Mouse (Mus musculus): ENCODE data around the gene Igsf23. TPM values are rescaled to one million over a fixed set of nuclear protein-coding genes. Genes with fewer than 3 reads are reported as not detected.

Gene Igsf23
- polyA plus RNA-seq, 1 experiment from 2014 or later, result not detected

DNA sequence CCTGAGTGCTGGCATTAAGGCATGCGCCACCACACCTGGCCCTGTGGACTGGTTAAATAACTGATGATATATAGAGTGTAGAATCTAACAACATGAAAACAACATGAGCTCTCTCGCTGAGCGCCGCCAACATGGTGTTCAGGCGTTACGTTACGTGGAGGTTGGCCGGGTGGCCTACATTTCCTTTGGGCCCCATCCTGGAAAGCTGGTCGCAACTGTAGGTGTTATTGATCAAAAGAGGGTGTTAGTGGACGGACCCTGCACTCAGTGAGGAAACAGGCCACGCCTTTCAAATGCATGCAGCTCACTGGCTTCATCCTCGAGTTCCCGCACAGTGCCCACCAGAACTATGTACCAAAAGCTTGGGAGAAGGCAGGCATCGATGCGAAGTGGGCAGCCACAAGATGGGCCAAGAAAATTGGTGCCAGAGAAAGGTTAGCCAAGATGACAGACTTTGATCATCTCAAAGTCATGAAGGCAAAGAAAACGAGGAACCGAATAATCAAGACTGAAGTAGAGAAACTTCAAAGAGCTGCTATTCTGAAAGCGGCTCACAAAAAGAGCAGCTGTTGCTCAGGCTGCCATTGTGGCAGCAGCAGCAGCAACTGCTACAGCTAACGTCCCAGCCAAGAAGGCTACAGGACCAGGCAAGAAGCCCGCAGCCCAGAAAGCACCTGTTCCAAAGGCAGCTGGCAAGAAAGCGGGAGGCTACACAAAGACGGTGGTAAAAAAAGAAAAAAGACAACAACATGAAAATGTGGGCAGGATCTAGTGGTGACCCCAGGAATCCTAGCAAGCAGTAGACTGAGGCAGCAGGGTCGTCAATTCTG lies 38.6 kb downstream of the Igsf23 start:
- DNase-seq (ENCODE audit: low spot score) (no peak), ATAC-seq (no peak)
- Histone ChIP-seq H3K9ac (ENCODE audit: low read length) (no peak overlapping the region), H3K36me3 (ENCODE audit: control insufficient read depth, insufficient read depth, low read length) (no peaks in the 10 kb centered on the region), H3K4me3 (ENCODE audit: low read depth, low read length) (no peak overlapping the region), H3K4me1 (ENCODE audit: control insufficient read depth, insufficient read depth, low read length) (no peaks in the 10 kb centered on the region), H3K27ac (ENCODE audit: low read depth, low read length) (no peak overlapping the region), H3K27me3 (replicated peaks; ENCODE audit: control insufficient read depth, insufficient read depth, low read length) (no peaks in the 10 kb centered on the region), H3K4me2 (ENCODE audit: low read length) (no peak overlapping the region), H3K9me3 (replicated peaks; ENCODE audit: control insufficient read depth, low read length) (no peaks in the 10 kb centered on the region)
- WGBS, result 83% methylated on average over 23 of the region's 23 CpGs

GRCm38 (mm10) chr7:19911292-19911658 lies 39.3 kb downstream of the Igsf23 start:
- no peaks in the 10 kb centered on the region for H3K27me3 ChIP-seq (replicated peaks; ENCODE audit: control insufficient read depth, insufficient read depth, low read length)
- DNase-seq (ENCODE audit: low spot score) (no peak), ATAC-seq (no peak)
- no peaks in the 10 kb centered on the region for H3K4me1 ChIP-seq (ENCODE audit: control insufficient read depth, insufficient read depth, low read length)
- H3K4me2 ChIP-seq (ENCODE audit: low read length), result no peak overlapping the region
- H3K9me3 ChIP-seq (replicated peaks; ENCODE audit: control insufficient read depth, low read length), result no peaks in the 10 kb centered on the region
- no peak overlapping the region for H3K9ac ChIP-seq (ENCODE audit: low read length)
- no peaks in the 10 kb centered on the region for H3K36me3 ChIP-seq (ENCODE audit: control insufficient read depth, insufficient read depth, low read length)
- no peak overlapping the region for H3K4me3 ChIP-seq (ENCODE audit: low read depth, low read length)
- no peak overlapping the region for H3K27ac ChIP-seq (ENCODE audit: low read depth, low read length)
- 89% methylated on average over 6 of the region's 6 CpGs for WGBS

- Histone ChIP-seq H3K4me3 (ENCODE audit: low read depth, low read length) (no peak overlapping the region), H3K27me3 (replicated peaks; ENCODE audit: control insufficient read depth, insufficient read depth, low read length) (no peaks in the 10 kb centered on the region), H3K36me3 (ENCODE audit: control insufficient read depth, insufficient read depth, low read length) (no peaks in the 10 kb centered on the region), H3K4me2 (ENCODE audit: low read length) (no peak overlapping the region), H3K9me3 (replicated peaks; ENCODE audit: control insufficient read depth, low read length) (no peaks in the 10 kb centered on the region), H3K4me1 (ENCODE audit: control insufficient read depth, insufficient read depth, low read length) (no peaks in the 10 kb centered on the region), H3K9ac (ENCODE audit: low read length) (no peak overlapping the region), H3K27ac (ENCODE audit: low read depth, low read length) (no peak overlapping the region)
- WGBS, result 49% methylated on average over 21 of the region's 21 CpGs
- ATAC-seq (peak; percentile 67; the same call in 1 of the 2 replicates), DNase-seq (ENCODE audit: low spot score) (peak; percentile 78)
Observed at GRCm38 (mm10) chr7:19910421-19911291, 39.9 kb downstream of the Igsf23 start.

DNA sequence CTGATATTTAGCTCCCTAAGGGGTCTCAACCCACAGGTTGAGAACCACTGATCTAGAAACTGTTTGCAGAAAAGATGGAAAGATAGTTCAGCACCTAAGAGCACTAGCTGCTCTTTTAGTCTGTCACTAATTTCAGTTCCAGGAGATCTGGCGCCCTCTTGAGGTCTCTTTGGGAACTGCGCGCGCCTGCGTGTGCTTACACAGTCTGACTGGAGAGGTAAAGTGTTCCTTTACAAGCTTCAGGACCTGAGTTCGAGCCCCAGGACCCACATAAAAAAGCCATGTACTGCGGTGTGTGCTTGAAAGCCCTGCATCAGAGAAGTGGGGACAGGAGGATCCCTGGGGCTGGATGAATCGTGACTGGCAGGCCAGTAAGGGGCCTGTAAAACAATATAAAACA lies 60.7 kb downstream of the Igsf23 start:
- Histone ChIP-seq H3K9me3 (replicated peaks; ENCODE audit: control insufficient read depth, low read length) (no peaks in the 10 kb centered on the region), H3K27ac (ENCODE audit: low read depth, low read length) (no peak overlapping the region), H3K36me3 (ENCODE audit: control insufficient read depth, insufficient read depth, low read length) (no peaks in the 10 kb centered on the region), H3K9ac (ENCODE audit: low read length) (no peak overlapping the region), H3K4me2 (ENCODE audit: low read length) (no peak overlapping the region), H3K4me1 (ENCODE audit: control insufficient read depth, insufficient read depth, low read length) (no peaks in the 10 kb centered on the region), H3K27me3 (replicated peaks; ENCODE audit: control insufficient read depth, insufficient read depth, low read length) (no peaks in the 10 kb centered on the region), H3K4me3 (ENCODE audit: low read depth, low read length) (no peak overlapping the region)
- ATAC-seq (no peak), DNase-seq (ENCODE audit: low spot score) (peak; percentile 19)
- WGBS, result 50% methylated on average over 8 of the region's 8 CpGs

DNA sequence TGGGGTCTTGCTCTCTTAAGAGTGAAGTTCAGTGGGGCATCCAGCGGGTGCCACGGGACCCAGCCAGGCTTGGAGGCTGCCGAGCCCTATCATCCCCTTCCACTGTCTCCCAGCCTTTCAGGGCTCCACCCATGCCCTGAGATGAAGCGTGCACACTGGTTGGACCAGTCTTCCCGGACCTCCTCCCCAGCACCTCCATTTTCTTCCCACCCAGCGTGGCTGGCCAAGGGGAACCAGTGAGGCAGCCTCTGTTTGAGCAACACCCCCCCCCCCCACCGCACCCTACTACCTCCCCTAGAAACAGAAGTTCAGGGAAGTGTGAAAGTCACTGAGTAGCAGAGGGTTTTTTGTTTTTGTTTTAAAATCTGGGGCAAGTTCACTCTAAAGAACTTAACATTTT lies 62.7 kb downstream of the Igsf23 start, which contains the start of gene Ceacam19:
Gene Ceacam19 (minus strand): TSS at position 117 of the 400 bp plus-strand sequence.
- no peak for ATAC-seq

More for the DNA sequence above, 62.7 kb downstream of the Igsf23 start, which contains the start of gene Ceacam19:
- WGBS, result 66% methylated on average over 7 of the region's 7 CpGs
- Histone ChIP-seq H3K4me1 (ENCODE audit: control insufficient read depth, insufficient read depth, low read length) (no peaks in the 10 kb centered on the region), H3K27ac (ENCODE audit: low read depth, low read length) (no peak within 1 kb of the TSS), H3K4me2 (ENCODE audit: low read length) (no peak within 1 kb of the TSS), H3K36me3 (ENCODE audit: control insufficient read depth, insufficient read depth, low read length) (no peaks in the 10 kb centered on the region), H3K4me3 (ENCODE audit: low read depth, low read length) (no peak within 1 kb of the TSS), H3K27me3 (replicated peaks; ENCODE audit: control insufficient read depth, insufficient read depth, low read length) (no peaks in the 10 kb centered on the region), H3K9me3 (replicated peaks; ENCODE audit: control insufficient read depth, low read length) (no peaks in the 10 kb centered on the region), H3K9ac (ENCODE audit: low read length) (no peak within 1 kb of the TSS)
- DNase-seq (ENCODE audit: low spot score), result no peak

Other genes with a start within 250 kb of the Igsf23 start
- 86.3 and 109 TPM in 2 replicates for gene Tomm40, start 235.3 kb downstream of the Igsf23 start, polyA plus RNA-seq (2014; fragmentation: Nextera tagmentation; extraction: Ambion mirVana)
- gene Nectin2, start 200.3 kb downstream of the Igsf23 start, polyA plus RNA-seq (2014; fragmentation: Nextera tagmentation; extraction: Ambion mirVana), result 33.0 and 39.7 TPM in 2 replicates
- gene Bcam, start 179.7 kb downstream of the Igsf23 start, polyA plus RNA-seq (2014; fragmentation: Nextera tagmentation; extraction: Ambion mirVana), result 5.8 and 7.6 TPM in 2 replicates
- gene Cblc, start 153.9 kb downstream of the Igsf23 start, polyA plus RNA-seq (2014; fragmentation: Nextera tagmentation; extraction: Ambion mirVana), result not detected in 2 replicates
- 0.75 TPM in 1 of 2 replicates, not detected in the other for gene Bcl3, start 128.0 kb downstream of the Igsf23 start, polyA plus RNA-seq (2014; fragmentation: Nextera tagmentation; extraction: Ambion mirVana)
- 5.6 and 7.1 TPM in 2 replicates for gene Gm19345, start 98.8 kb downstream of the Igsf23 start, polyA plus RNA-seq (2014; fragmentation: Nextera tagmentation; extraction: Ambion mirVana)
- not detected in 2 replicates for gene Ceacam16, start 89.5 kb downstream of the Igsf23 start, polyA plus RNA-seq (2014; fragmentation: Nextera tagmentation; extraction: Ambion mirVana)
- gene Ceacam19, start 62.8 kb downstream of the Igsf23 start, polyA plus RNA-seq (2014; fragmentation: Nextera tagmentation; extraction: Ambion mirVana), result not detected in 2 replicates
- gene Pvr, start 29.6 kb downstream of the Igsf23 start, polyA plus RNA-seq (2014; fragmentation: Nextera tagmentation; extraction: Ambion mirVana), result 3.2 and 5.0 TPM in 2 replicates
- gene Ceacam20, start 14.7 kb upstream of the Igsf23 start, polyA plus RNA-seq (2014; fragmentation: Nextera tagmentation; extraction: Ambion mirVana), result not detected in 2 replicates
- gene Nlrp9b, start 40.7 kb upstream of the Igsf23 start, polyA plus RNA-seq (2014; fragmentation: Nextera tagmentation; extraction: Ambion mirVana), result not detected in 2 replicates
- not detected in 2 replicates for gene Vmn1r91, start 148.9 kb upstream of the Igsf23 start, polyA plus RNA-seq (2014; fragmentation: Nextera tagmentation; extraction: Ambion mirVana)
- gene Gm16442, start 171.8 kb upstream of the Igsf23 start, polyA plus RNA-seq (2014; fragmentation: Nextera tagmentation; extraction: Ambion mirVana), result not detected in 2 replicates
- gene Vmn1r93, start 188.3 kb upstream of the Igsf23 start, polyA plus RNA-seq (2014; fragmentation: Nextera tagmentation; extraction: Ambion mirVana), result not detected in 2 replicates
- gene Vmn1r94, start 217.6 kb upstream of the Igsf23 start, polyA plus RNA-seq (2014; fragmentation: Nextera tagmentation; extraction: Ambion mirVana), result not detected in 2 replicates
- not detected in 2 replicates for gene Vmn1r95, start 243.0 kb upstream of the Igsf23 start, polyA plus RNA-seq (2014; fragmentation: Nextera tagmentation; extraction: Ambion mirVana)

Data from forebrain, embryonic 14.5 days (tissue).